Mouse (Mus musculus): Measurements from ENCODE around the gene Adamtsl1.

- no peak for TF ChIP-seq CTCF (IDR thresholded peaks at IDR 0.05; ENCODE audit: low read depth)
- TF ChIP-seq EP300 (IDR thresholded peaks at IDR 0.05; ENCODE audit: low read depth) = no peak
These were observed 229.5 kb downstream of the Adamtsl1 start for GRCm38 (mm10) chr4:85743427-85743826.
